Mouse (Mus musculus): ENCODE measurements around the gene Cilp. TPM values are rescaled to one million over a fixed set of nuclear protein-coding genes. Genes with fewer than 3 reads are reported as not detected.
"Not testable (repeated sequence)": the region's sequence is repeated elsewhere in the genome, so short reads cannot be mapped to it uniquely, and the experiment has no call there.

The Cilp gene
- total RNA-seq, 2 experiments from 2014 or later = 8.6 to 10.9 TPM

DNA sequence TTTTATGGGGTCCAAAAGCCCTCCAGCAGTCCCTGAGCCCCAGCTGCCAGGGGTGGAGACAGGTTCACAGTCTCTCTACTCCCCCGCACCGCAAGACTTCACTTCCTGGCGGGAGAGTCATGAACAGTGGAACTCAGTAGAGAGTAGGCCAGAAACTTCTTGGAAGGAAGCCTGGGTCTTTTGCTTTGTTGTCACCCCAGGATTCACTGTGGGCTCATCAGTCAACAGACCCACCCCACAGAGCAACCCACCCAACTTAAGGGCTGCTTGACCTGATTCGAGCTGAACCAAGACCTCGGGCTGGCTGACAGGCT, 16.6 kb upstream of the Cilp start:
- no peak for DNase-seq

DNA sequence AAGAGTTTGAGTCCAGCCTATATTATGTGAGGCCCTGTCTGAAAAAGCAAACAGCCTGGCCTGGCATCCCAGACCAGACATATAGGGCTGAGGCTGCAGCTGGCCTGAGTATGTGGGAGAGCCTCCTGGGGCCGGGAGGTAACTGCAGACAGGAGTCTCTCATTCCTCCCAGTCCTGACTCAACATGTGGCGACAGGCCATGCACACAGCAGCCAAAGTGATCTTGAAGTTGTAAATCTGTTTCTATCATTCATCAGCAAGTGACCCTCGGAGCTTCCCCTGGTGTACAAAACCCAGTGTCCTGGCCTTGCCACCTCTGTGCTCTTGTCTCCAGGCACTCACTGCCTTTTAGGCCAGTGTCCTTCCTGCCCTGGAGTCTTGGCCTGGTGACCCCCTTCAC, 13.0 kb upstream of the Cilp start:
- DNase-seq = peak; percentile 59

DNA sequence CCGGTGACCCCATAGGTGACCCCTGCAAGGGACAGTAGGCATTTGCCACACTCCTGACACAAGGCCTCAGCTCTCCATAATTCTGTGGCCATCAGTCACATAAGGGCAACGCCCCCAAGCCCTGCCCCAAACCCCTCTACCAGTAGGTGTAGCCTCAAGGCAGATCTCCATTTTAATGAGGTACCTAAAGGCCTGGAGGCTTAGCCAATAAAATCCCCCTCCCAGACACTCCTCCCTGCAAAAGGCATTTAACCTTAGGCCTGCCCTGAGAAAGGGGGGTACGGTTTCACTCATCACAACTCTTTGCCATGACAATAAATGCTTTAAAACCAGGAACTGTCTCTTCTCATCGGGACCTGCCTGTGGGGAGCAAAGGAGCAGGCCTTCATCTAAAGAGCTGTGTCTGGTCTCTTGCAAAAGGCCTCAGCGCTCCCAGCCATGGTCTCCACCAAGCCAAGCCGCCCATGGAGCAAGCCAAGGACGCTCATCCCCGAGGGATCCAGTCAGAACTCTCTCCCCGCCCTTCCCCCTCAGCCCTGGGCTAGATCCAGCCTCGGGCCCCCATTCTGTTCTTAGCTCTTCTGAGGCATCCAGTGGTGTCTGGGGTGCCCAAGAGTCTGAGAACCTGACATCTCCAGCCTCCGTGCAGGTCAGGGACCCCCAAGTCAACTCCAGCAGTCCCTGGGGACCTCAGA, 8.9 kb upstream of the Cilp start:
- no peak for DNase-seq

DNA sequence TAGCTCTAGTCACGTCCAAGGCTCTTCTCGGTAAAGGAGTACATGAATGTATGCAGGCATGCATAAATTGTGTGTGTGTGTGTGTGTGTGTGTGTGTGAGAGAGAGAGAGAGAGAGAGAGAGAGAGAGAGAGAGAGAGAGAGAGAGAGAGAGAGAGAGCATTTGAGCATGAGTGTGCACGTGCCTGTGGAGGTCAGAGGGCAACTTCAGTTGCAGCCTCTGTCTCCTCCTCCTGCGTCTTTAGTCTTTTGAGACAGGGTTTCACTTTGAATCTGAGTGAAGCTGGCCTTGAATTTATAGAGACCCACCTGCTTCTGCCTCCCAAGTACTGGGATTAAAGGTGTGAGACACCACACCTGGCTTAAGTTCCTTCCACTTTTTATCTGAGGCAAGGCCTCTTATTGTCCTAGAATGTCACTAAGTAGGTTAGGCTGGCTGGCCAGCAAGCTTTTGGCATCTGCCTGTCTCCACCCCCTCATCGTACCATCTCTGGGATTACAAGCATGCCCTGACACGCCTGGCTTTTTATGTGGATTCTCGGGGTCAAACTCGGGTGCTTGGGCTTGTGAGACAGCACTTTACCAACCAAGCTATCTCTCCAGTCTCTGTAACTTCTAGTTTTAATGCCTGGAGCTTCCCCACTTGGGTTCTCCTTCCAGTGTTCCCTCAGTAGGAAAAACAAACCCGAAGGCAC, 7.6 kb upstream of the Cilp start:
- DNase-seq = no peak

DNA sequence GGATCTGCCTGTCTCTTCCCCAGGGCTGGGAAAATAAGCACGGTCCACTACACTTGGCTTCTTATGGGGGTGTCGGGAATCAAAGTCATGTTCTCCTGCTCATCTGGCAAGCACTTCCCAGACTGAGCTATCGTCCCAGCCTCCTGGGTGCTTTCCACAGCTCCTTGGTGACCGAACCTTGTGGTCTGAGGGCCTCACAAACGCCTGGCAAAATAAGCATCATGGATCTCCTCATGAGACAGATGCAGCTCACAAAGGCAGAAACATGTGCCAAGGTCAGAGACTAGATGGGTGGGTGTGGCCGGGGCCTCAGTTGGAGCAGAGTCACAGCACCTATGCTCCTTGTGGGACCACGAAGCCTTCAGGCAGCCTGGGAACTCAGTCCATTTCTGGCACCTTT, 5.6 kb upstream of the Cilp start:
- DNase-seq = no peak

DNA sequence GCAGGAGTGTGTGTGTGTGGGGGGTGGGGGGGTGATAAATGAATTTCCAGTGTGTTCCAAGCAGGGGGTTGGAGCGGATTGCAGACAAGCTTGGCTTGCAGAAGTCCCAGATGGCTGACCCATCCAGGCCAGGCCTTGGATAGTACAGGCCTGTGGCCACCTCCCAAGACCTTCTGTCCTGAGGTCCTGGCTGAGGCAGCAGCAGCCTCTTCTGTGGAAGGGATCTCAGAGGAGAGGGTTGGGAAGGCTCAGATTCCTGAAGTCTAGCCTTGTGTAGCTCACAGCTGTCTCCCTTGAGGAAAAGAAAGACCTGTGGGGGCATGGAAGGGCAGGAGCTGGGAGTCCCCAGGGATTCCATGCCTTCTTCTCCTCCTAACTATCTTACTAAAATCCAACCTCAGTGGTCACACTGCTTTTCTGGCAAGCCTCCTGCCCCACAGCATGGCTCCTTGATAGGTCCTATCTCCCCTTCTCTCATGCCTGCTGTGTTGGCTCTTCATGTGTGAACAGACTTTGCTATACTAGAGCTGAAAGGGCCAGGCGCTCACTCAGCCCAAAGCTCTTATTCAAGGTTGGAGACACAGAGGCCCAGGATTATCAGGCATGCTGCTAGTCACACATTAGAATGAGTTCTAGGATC, 3.3 kb upstream of the Cilp start:
- DNase-seq = no peak

DNA sequence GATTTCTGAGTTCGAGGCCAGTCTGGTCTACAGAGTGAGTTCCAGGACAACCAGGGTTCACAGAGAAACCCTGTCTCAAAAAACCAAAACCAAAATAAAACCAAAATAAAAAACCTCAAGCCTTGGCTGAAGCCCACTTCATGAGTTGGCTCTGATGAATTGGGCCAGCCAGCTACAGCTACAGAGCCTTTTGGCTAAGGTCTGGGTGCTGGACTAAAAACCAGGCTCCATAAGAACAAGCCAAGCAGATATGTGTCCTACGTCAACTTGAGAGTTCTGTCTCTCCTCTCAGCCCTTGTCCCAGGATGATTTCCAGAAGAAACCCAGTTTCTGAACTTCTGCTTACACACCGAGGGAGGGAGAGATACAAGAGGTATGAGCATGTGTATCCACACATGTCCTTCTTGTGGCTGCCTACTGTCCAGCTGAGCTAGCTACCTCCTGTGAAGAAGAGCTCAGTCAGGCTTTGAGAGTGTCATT, 2.3 kb upstream of the Cilp start:
- DNase-seq = no peak

DNA sequence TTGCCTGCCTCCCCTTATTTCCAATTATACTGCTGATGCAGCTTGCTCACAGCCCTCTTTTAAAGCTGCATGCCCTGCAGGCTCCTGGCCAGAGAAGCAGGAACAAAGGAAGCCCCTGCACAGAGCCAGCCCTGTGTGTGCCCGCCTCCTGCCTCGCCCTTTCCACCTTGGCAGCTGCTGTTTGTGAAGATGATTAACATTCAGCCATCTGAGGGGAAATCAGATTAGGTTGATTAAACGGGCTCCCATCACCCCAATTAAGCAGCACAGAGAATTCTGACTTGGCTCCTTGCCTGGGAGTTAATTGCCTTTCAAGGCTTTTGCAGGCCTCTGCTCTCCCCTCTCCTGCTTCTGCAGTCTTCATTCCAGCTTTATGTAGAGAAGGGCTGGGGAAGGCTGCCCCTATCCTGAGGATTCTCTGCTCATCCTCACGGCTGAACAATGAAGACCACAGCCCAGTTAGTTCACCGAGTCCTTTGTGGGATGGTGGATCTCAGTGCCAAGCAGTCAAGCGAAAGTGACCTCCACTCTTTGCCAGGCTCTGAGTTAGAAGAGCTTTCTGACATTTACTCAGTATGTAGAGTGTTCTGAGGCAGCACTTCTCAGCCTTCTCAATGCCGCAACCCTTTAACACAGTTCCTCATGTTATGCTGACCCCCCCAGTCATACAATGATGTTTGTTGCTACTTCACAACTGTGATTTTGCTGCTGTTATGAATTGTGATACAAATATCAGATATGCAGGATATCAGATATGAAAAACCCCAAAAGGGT, 2.9 kb downstream of the Cilp start:
- peak; percentile 36 for DNase-seq

DNA sequence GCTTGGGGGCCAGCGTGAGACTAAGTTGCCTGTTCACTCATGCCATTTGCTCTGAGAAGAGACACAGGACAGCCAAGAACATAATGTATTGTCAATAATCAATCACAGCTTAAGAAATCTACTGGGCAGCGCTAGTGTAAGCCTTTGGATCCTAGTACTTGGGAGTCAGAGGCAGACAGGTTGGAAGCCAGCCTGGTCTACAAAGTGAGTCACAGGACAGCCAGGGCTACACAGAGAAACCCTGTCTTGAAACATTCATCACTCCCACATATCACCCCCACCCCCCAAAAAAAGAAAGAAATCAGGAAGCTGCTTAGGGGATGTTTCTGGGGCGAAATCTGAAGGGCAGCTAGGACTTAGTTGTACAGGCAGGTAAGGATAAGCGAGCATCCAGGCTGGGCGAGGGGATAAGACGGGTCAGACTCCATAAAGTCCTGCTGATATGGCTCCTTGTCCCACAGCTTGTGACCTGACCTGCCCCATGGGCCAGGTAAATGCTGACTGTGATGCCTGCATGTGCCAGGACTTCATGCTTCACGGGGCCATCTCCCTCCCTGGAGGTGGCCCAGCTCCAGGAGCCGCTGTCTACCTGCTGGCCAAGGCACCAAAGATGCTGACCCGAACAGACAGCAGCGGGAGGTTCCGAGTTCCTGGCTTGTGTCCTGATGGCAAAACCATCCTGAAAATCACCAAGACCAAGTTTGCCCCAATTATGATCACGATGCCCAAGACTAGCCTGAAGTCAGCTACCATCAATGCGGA, 8.2 kb downstream of the Cilp start:
- no peak for DNase-seq

DNA sequence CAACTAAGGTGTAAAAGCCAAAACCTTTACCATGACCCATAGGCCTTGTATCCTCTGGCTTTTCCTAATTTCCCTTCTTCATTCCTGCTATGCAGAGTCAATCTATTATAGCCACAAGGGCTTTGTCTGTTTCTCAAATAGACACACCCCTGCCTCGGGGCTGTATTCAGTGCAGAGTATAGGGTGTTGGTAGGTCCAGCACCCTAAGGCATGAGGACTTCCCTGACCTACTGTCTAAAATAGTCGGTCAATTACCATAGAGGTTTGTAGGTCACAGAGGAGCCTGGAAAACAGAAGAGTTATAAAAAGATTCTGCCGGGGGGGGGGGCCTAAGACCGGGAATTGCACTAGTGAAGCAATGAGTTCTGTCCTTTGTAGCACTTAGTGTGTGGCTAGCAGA, 8.9 kb downstream of the Cilp start:
- DNase-seq = no peak

DNA sequence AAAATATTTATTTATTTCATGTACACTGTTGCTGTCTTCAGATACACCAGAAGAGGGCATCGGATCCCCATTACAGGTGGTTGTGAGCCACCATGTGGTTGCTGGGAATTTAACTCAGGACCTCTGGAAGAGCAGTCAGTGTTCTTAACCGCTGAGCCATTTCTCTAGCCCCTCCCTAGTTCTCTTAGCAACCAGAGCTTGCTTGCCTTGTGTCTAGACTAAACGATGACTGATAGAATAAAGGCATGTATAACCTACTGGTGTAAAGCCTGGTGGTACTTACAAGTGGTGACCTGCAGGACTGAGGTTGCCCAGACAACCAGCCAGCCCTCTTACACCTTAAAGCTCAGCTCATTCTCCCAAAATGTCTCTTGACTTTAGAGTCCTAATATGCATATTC, 9.9 kb downstream of the Cilp start:
- not testable (repeated sequence) for DNase-seq

DNA sequence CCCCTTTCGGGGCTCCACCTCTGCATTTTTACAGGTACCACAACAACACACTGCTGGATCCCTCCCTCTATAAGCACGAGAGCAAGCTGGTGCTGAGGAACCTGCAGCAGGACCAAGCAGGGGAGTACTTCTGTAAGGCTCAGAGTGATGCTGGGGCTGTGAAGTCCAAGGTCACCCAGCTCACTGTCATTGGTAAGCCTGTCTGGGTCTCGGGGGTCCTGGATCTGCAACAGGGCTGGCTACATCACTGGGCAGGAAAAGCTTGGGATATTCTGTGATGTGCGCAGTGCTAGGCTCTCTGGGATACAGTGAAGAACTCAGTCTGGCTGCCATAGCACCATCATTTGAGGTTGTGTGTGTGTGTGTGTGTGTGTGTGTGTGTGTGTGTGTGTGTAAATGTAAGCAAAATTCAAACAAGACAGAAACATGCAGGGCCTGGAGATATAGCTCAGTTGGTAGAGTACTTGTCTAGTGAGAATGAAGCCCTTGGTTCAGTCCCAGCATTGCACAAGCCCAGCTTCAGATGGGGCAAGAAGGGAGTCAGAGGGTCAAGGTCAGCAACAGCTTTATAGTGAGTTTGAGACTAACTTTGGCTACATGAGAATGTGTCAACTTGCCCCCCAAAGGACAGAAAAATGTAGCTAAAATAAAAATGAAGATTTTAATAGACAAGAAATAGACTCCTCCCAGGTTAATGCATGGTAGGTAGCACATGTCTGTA, 11.0 kb downstream of the Cilp start:
- DNase-seq = peak; percentile 47

DNA sequence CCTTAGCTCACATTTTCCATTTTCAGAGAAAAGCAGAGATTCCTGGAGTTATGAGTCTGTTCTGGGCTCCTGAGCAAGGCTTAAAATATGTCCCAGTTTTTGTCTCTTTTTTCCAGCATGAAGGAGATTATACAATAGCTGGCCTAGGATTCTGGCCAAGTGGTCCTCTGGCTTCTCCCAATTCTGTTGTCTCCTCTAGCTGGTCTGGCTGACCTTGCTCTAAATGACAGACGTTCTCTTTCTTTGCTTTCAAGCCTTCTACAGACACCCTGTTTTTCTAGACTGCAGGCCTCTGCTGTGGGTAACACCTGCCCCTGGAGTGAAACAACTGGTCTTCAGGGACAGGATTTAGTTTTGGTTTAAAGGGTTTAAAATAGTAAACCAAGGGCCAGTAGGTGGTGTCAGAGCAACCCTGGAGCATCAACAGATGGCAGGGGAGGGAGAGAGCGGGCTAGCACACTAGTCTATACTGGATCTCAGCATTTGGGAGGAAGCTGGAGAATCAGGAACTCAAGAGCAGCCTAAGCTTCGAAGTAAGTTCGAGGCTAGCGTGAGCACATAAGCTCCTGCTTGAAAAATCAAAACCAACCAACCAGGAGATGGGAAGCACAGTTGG, 16.7 kb downstream of the Cilp start:
- DNase-seq = peak; percentile 41

DNA sequence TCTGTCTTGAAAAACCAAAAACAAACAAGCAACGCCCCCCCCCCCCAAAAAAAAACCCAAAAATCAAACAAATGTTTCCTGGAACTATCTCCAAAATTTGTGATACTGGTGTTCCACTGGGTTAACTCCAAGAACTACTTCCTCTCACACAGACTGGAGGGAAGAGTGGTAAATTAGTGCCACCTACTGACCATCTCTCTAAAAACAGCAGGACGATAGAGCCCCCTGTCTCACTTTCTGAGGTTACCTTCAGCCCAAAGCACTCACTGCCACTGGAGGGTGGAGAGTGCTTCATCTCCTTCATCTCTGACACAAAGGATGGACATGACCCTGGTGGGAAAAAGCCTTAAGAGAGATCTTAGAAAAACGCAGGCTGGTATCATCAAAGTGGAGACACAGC, 18.3 kb downstream of the Cilp start:
- DNase-seq = peak; percentile 58

DNA sequence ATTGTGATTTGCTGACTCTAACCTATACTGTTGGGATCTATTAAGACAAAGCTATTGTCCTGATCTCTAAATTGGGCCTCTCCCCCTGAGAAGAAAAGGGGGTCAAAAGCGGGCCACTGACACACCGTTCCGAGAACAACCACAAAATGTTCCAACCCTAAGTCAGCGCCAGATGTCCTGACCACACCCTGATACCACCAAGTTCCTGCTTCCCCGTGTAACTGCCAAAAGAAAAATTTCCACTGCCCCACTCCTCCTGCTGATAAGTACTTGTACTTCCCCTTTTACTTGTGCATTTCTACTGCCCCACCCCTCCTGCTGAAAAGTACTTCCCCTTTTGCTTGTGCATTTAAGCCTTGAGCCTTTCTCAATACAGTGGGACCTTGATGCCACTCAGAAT, 23.3 kb downstream of the Cilp start:
- DNase-seq = not testable (repeated sequence)

DNA sequence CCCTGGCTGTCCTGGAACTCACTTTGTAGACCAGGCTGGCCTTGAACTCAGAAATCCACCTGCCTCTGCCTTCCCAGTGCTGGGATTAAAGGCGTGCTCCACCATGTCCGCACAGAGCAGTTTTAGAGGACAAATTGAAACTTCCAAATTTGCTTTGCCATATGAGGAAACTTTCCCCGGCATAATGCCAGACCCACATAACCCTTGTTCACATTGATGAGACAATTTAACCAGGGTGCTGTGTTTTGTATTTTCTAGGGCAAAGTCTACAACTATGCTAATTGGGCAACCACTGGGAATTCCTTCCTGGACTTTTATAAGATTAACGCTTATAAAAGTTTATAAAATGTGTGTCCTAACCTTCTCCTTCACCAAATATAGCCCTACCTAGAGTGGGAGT, 25.0 kb downstream of the Cilp start:
- DNase-seq = peak; percentile 65

DNA sequence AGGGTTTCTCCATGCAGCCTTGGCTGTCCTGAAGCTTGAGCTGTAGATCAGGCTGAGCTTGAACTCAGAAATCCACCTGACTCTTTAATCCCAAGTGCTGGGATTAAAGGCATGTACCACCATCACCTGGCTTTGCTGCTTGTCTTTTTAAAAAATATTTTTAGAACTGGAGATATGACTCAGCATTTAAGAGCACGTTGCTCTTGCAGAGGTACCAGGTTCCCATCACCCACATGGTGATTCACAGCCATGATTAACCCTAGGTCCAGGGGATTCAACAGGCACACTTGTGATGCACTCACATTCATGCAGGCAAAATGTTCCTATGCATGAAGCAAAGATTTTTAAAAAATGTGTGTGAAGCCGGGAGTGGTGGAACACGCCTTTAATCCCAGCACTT, 27.4 kb downstream of the Cilp start:
- no peak for DNase-seq

DNA sequence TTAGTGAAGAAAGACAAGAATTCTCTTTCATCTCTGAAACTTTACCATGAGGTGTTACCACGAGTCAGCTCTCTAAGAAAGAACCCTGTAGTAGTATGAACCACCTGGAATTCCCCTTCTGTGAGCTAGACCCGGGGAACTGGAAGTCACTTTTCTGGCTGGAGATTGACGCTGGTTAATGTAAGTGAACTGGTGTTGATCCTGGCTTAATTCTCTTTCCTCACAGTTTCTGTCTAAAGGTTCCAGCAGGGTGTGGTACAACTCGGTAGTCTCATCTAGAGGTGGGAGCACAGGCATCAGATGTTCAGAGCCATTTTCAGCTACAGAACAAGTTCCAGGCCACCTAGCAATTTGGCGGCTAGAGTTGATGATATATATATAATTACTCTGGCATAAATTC, 28.1 kb downstream of the Cilp start:
- DNase-seq = no peak

DNA sequence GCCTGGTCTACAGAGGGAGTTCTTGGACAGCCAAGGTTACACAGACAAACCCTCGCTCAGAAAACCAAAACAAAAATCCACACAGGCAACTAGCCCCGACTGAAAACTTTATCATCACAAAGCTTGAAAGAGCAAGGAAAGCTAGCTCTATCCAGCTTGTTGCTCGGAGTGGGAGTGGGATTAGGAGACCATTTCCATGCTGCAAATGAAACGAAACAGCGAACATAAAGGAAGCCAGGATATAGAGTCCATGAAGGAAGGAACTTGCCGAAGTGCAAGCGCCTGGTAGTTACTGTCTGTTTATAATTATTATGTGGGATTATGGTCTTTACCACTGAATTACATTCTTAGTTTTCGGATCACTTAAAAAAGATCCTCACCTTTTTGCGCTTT, 28.6 kb downstream of the Cilp start:
- peak; percentile 23 for DNase-seq

DNA sequence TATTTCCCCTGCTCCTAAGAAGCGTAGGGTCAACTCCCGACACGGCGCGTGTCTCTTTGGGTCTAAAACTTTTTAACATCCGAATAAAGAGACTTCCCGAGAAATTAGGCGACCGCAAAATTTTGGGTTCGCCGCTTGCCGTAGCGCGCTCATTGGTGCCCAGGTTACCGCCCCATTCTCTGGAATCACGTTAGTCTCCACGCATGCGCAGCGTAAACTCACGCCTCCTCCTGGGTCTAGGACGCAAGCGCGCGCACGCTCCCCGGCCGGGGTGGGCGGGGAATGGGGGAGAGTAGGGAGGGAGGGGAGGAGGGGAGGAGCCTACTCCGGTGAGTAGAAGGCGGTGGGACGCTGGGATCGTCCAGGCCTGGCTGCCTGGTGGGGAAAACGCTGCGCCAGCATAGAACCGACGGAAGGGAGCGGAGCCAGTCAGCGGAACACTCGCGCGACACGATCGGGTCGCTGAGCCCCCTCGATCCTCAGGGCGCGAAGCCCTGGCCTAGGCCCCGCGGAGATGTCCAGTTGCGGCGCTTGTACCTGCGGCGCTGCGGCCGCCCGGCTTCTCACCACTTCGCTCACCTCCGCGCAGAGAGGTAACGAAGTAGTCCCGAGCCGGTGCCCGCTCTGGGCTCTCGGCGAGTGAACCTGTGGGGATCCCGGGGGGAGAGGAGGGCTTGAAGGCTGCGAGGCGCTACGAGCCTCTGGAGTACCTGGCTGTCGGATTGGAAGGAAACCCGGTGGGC, 29.2 kb downstream of the Cilp start, which contains the start of gene Clpx:
Clpx (plus strand) TSS at position 288 of the 743 bp plus-strand sequence.
- peak; percentile 99 for DNase-seq
